Mouse (Mus musculus) intestine, embryonic 14.5 days (tissue): Measurements from ENCODE around the gene Heatr6. TPM values are rescaled to one million over a fixed set of nuclear protein-coding genes. Genes with fewer than 3 reads are reported as not detected.

Source experiments
- ATAC-seq: fragments of 200-750 bp; cut with Nextera tagmentation; replicated peaks from 2 replicates; pipeline ENCODE4 v1.8.0; 2017; ENCODE audit warnings: low read depth, moderate number of reproducible peaks, moderate TSS enrichment, moderate library complexity; ENCODE audit not compliant: low FRiP score, low TSS enrichment
- DNase-seq: peaks from one replicate; pipeline ENCODE4 v3.0.0-alpha.2; 2018; ENCODE audit warnings: low spot score
- H3K27ac ChIP-seq: fragments of 300-500 bp; sonication (generic); 2 replicates; pipeline ENCODE4 v1.5.1; 2014; ENCODE audit warnings: low read depth, mild to moderate bottlenecking, control low read depth
- H3K27me3 ChIP-seq: fragments of 300-500 bp; sonication (generic); replicated peaks from 2 replicates; pipeline ENCODE4 v1.6.1; 2014; ENCODE audit warnings: low read length, control low read depth; ENCODE audit not compliant: control insufficient read depth, insufficient read depth
- H3K36me3 ChIP-seq: fragments of 300-500 bp; sonication (generic); 2 replicates; pipeline ENCODE4 v1.6.1; 2014; ENCODE audit warnings: low read length, control low read depth; ENCODE audit not compliant: control insufficient read depth, insufficient read depth
- H3K4me1 ChIP-seq: fragments of 300-500 bp; sonication (generic); replicated peaks from 2 replicates; pipeline ENCODE4 v1.6.1; 2014; ENCODE audit warnings: low read length, control low read depth, mixed read lengths; ENCODE audit not compliant: control insufficient read depth, insufficient read depth
- H3K4me2 ChIP-seq: fragments of 300-500 bp; sonication (generic); 2 replicates; pipeline ENCODE4 v1.6.1; 2014; ENCODE audit warnings: low read length
- H3K4me3 ChIP-seq: fragments of 300-500 bp; sonication (generic); 2 replicates; pipeline ENCODE4 v1.5.1; 2014; ENCODE audit warnings: low read depth, low read length, control low read depth, mixed read lengths
- H3K9ac ChIP-seq: fragments of 300-500 bp; sonication (generic); 2 replicates; pipeline ENCODE4 v1.6.1; 2014; ENCODE audit warnings: mild to moderate bottlenecking, low read length
- H3K9me3 ChIP-seq: fragments of 300-500 bp; sonication (generic); 2 replicates; pipeline ENCODE4 v1.6.1; 2016; ENCODE audit warnings: low read length, control low read depth; ENCODE audit not compliant: control insufficient read depth
- WGBS: fragments of 180-500 bp; shearing (Covaris S2); extraction: QIAGEN DNeasy Blood & Tissue Kit; methylation state at CpG from one replicate; pipeline ENCODE4 v1.1.7; 2014; 5-methylcytosine and 5-hydroxymethylcytosine counted together
- polyA plus RNA-seq: library from polyadenylated mRNA; unstranded; fragments of >200 nt; fragmentation: Nextera tagmentation; extraction: Ambion mirVana; gene quantifications from 2 replicates; pipeline ENCODE4 v1.2.1, GENCODE M21; 2014

Heatr6 gene
- 24.0 and 28.4 TPM in 2 replicates for polyA plus RNA-seq

DNA sequence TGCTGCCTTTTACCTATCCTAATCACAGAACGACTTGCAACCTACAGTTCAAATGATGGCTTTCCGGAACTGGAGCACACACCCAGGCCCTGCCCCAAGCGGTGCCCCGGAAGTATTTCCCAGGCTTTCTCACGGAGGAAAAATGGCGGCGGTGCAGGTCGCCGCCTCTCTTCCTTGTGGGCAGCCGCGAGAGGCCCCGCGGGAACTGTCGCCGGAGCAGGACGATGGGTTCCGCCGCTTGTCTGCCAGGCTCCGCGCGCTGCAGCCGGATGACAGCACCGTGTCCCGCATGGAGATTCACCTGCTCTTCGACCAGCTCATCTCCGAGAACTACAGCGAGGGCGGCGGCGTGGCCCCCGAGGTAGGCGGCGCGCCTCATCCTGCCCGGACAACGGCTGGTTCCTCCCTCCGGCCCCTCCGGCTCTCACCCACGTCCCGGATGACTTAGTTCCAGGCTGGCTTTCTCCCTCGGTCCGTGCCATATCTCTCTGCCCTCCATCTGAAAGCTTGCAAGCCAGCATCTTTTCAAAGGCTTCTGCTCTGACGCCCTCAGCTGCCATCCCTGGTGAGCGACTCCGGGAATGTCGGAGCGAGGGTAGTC lies at the start of gene Heatr6:
Gene Heatr6, plus strand, starts transcription at position 116 of the 601 bp plus-strand sequence.
- peak; percentile 94 for DNase-seq
- Histone ChIP-seq H3K4me3 (peak within 1 kb of the TSS; percentile 92), H3K36me3 (peaks cover 25% of the 10 kb centered on the region), H3K27ac (peak within 1 kb of the TSS; percentile 69), H3K9me3 (no peaks in the 10 kb centered on the region), H3K9ac (peak within 1 kb of the TSS; percentile 80), H3K27me3 (no peaks in the 10 kb centered on the region), H3K4me1 (peaks cover 9% of the 10 kb centered on the region), H3K4me2 (peak within 1 kb of the TSS; percentile 89)
- ATAC-seq = peak; percentile 95
- under 1% methylated on average over 47 of the region's 47 CpGs for WGBS

DNA sequence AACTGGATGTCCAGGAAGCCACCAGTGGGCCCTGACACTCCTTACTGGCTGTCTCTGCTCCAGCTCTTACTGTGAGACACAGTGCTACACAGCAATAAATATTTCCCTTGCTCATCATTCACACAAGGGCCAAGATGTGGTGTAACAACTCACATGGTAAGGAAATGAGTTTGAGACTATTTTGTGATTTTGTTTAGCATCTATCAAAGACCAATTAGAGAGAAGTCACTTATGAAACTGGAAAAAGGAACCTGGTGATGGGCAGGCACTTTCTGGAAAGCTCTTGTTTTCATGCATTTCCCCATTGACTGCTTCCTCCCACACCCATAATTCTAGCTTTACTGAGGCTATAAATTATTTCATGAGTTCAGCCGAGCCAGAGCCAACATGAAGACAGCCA lies 49.8 kb upstream of the Heatr6 start, which contains the start of gene Wfdc17:
Gene Wfdc17, plus strand, starts transcription at position 287 of the 400 bp plus-strand sequence.
- no peaks in the 10 kb centered on the region for H3K36me3 ChIP-seq
- no peaks in the 10 kb centered on the region for H3K27me3 ChIP-seq
- no peaks in the 10 kb centered on the region for H3K9me3 ChIP-seq
- ATAC-seq (no peak), DNase-seq (no peak)
- WGBS = 26% methylated on average over 1 of the region's 1 CpGs
- H3K4me1 ChIP-seq = no peaks in the 10 kb centered on the region
- H3K4me2 ChIP-seq = no peak within 1 kb of the TSS
- no peak within 1 kb of the TSS for H3K27ac ChIP-seq
- H3K4me3 ChIP-seq = no peak within 1 kb of the TSS
- H3K9ac ChIP-seq = no peak within 1 kb of the TSS

- Histone ChIP-seq H3K27me3 (no peaks in the 10 kb centered on the region), H3K9ac (no peak within 1 kb of the TSS), H3K27ac (no peak within 1 kb of the TSS), H3K4me1 (no peaks in the 10 kb centered on the region), H3K9me3 (no peaks in the 10 kb centered on the region), H3K4me3 (no peak within 1 kb of the TSS), H3K4me2 (no peak within 1 kb of the TSS), H3K36me3 (no peaks in the 10 kb centered on the region)
- DNase-seq = no peak
- ATAC-seq = no peak
- WGBS = 75% methylated on average over 4 of the region's 4 CpGs
Observed at GRCm38 (mm10) chr11:83708715-83709114, 44.8 kb upstream of the Heatr6 start, which contains the start of gene Wfdc18. TSS of gene Wfdc18 (plus strand) at chr11:83709015.

GRCm38 (mm10) chr11:83709683-83710082 lies 43.8 kb upstream of the Heatr6 start:
- Histone ChIP-seq H3K4me1 (no peaks in the 10 kb centered on the region), H3K27me3 (no peaks in the 10 kb centered on the region), H3K36me3 (no peaks in the 10 kb centered on the region), H3K4me3 (no peak overlapping the region), H3K9ac (no peak overlapping the region), H3K4me2 (no peak overlapping the region), H3K27ac (no peak overlapping the region), H3K9me3 (no peaks in the 10 kb centered on the region)
- WGBS = 83% methylated on average over 5 of the region's 5 CpGs
- ATAC-seq (no peak), DNase-seq (no peak)

DNA sequence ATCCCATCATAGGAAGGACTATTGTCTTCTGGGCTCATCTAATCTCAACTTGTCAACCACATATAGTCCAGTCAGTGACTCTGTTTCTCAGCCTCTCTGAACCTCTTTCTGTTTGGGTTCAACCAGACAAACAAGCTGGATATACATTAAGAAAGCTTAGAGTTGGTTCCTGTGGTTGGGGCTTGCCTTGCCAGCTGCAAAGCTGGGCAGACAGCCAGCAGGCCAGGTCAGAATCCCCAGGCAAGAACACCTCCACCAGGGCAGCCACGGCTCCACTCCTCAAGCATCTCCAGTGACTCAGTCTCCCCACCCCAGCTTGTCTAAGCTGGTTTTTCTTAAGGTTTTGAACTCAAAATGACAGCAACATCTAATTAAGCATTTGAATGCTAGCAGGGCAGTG lies 40.8 kb upstream of the Heatr6 start:
- Histone ChIP-seq H3K36me3 (no peaks in the 10 kb centered on the region), H3K4me1 (no peaks in the 10 kb centered on the region), H3K4me3 (no peak overlapping the region), H3K9ac (no peak overlapping the region), H3K27ac (no peak overlapping the region), H3K9me3 (no peaks in the 10 kb centered on the region), H3K27me3 (no peaks in the 10 kb centered on the region), H3K4me2 (no peak overlapping the region)
- 74% methylated on average over 1 of the region's 1 CpGs for WGBS
- DNase-seq = no peak
- ATAC-seq = no peak

- no peak for DNase-seq
Observed at GRCm38 (mm10) chr11:83713925-83714324, 39.6 kb upstream of the Heatr6 start.

DNA sequence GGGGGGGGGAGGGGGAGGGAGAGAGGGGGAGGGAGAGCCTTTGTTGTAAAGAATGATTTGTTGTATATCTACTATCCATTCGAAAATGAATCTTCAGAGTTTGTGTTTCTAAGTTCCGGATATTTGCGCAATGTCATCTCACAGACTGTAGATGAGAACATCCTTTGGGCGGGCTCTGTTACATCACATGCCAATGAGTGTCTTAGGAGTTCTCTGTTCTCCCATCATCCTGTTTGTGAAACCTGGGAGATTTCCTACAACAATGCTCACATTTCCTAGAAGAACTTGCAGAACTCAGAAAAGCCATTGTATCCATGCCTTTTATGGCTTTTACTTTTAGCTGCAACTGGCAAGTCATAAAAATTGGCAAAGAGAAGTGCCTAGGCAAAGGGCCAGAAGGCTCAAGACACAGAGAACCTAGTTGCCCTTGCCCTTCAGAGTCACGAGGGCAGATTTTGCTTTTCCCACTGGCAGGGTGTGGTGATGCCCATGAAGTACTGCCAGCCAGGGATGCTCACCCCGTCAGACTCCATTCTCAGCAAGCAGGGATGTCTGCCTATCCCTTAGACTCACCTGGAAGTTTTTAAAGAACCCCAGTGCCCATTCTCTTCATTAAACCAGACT lies 36.3 kb upstream of the Heatr6 start:
- Histone ChIP-seq H3K27ac (no peak overlapping the region), H3K27me3 (no peaks in the 10 kb centered on the region), H3K4me1 (no peaks in the 10 kb centered on the region), H3K4me3 (no peak overlapping the region), H3K9me3 (no peaks in the 10 kb centered on the region), H3K36me3 (no peaks in the 10 kb centered on the region), H3K9ac (no peak overlapping the region), H3K4me2 (no peak overlapping the region)
- WGBS = 88% methylated on average over 6 of the region's 6 CpGs
- ATAC-seq (no peak), DNase-seq (no peak)

More at GRCm38 (mm10) chr11:83713925-83714324, 39.6 kb upstream of the Heatr6 start:
- no peaks in the 10 kb centered on the region for H3K27me3 ChIP-seq
- no peak for ATAC-seq
- H3K36me3 ChIP-seq = no peaks in the 10 kb centered on the region
- no peak overlapping the region for H3K27ac ChIP-seq
- H3K4me2 ChIP-seq = no peak overlapping the region
- 76% methylated on average over 2 of the region's 2 CpGs for WGBS
- H3K4me1 ChIP-seq = no peaks in the 10 kb centered on the region
- H3K9me3 ChIP-seq = no peaks in the 10 kb centered on the region
- H3K4me3 ChIP-seq = no peak overlapping the region
- no peak overlapping the region for H3K9ac ChIP-seq

- Histone ChIP-seq H3K36me3 (no peaks in the 10 kb centered on the region), H3K9ac (no peak overlapping the region), H3K4me2 (no peak overlapping the region), H3K4me1 (no peaks in the 10 kb centered on the region), H3K27me3 (no peaks in the 10 kb centered on the region), H3K4me3 (no peak overlapping the region), H3K9me3 (no peaks in the 10 kb centered on the region), H3K27ac (no peak overlapping the region)
- ATAC-seq (no peak), DNase-seq (no peak)
Observed at GRCm38 (mm10) chr11:83720766-83721165, 32.7 kb upstream of the Heatr6 start.
